Mouse (Mus musculus) hindbrain, embryonic 13.5 days (tissue): Measurements from ENCODE around the gene Itgb8. TPM values are rescaled to one million over a fixed set of nuclear protein-coding genes. Genes with fewer than 3 reads are reported as not detected.

Source experiments
- polyA plus RNA-seq: library from polyadenylated mRNA; unstranded; fragments of >200 nt; fragmentation: Nextera tagmentation; extraction: Ambion mirVana; gene quantifications from 2 replicates; pipeline ENCODE4 v1.2.1, GENCODE M21; 2015

Itgb8 gene
- polyA plus RNA-seq, 1 experiment from 2014 or later: 11.9 TPM

Other genes starting within 250 kb of the Itgb8 start
- 0.05 TPM in 1 of 2 replicates, not detected in the other for gene Macc1, start 75.5 kb upstream of the Itgb8 start, polyA plus RNA-seq